Mouse (Mus musculus) 3134 (cell line): ENCODE measurements at regions not wholly inside any gene's neighbourhood (a gene's known extent, or its start where the extent isn't known, plus 50 kb on each side); places are given as distances from the start of the nearest gene placed in this dataset.
A peak's percentile ranks its signal among the peaks of the same experiment; 100 is the strongest.

Experiments used
- DNase-seq: peaks from one replicate; pipeline ENCODE4 v3.0.0-alpha.2; 2011; ENCODE audit warnings: low spot score; ENCODE audit not compliant: insufficient read length; ENCODE audit errors: extremely low read depth

DNA sequence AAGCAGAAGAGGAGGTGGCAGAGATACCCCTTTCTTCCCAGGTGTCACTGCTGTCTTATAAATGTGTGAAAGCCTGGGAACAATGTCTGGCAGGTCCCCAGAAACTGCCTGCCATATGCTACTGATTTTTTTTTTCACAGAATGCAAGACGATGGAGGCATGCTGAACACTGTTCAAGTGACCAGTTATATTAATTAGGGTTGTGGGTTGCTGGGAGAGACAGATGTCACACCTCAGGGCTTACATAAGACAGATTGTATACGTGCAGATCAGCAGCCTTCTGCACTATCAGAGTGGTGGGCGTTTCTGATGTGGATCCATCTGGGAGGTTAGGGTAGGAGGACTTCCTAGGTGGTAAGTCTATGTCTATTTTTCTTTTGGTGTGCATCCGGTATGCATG lies 120.6 kb upstream of the Adra1b start:
- no peak for DNase-seq

DNA sequence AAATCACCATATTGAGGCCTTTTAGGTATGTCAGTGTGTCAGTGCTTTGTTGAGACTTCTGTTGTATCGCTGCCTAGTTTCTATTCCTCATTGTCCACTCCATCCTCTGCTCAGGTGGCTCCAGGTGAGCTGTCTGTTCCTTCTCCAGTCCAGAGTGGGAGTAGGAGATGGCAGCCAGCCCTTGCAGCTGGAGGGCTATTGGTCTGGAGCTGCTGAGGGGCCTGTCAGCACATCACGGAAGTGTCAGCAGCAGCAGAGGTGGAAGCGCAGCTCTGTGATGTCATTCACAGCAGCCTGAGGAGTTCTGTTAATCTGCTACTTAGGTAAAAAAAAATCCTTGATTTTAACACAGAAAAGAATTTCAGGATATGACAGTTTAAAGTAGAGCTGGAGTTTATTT lies 126.0 kb upstream of the Adra1b start:
- DNase-seq, result no peak

DNA sequence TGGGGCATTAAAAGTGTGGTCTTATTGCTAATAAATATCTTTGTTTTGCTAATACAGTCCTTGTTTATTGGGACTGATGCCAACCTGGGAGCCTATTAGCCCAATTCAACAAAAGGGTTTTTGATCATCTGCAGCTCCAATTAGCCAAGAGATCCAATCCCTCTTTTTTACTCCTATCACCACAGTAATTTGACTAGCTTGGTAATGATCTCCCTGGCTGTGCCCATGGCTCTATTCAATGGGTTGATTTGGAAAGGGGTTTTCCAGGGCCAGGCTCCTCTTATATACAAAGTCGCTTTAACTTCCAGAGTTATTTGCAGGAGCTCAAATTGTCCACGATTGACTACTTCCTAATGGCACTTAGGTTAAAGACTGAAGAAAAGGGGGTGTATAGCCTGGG lies 145.1 kb upstream of the Adra1b start:
- no peak for DNase-seq

DNA sequence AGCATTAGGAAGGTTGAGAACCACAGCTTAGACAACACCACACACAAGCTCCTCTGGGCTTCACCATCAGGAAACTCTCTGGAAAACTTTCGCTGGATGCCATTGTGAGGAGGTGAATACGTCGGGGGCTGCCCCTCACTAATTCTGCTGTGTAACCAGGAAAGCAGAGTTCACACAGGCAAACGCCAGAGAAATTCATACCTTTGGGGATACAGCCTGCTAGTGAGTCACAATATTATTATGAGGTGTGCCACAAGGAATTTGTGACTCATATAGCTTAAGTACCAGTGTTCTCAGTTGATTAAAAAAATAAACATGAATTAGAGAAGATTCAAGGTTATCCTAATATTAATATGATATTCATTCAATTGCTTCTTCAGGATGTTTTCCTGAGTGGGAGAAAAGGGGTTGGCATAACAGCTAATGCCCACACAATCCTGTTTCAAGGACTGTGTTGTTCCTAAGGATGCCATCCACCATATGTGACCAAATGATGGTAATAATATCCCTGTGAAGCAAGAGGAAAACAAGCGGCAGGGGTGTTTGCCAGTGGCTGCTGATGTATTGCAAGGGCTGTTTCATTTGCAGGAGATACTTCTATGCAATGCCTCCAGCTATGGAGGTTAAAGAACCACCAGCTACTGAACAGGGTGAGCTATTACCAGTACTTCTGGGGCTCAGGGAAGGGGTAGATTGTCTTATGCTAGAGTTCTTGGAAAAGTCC lies 148.4 kb upstream of the Adra1b start:
- peak; percentile 61 for DNase-seq

DNA sequence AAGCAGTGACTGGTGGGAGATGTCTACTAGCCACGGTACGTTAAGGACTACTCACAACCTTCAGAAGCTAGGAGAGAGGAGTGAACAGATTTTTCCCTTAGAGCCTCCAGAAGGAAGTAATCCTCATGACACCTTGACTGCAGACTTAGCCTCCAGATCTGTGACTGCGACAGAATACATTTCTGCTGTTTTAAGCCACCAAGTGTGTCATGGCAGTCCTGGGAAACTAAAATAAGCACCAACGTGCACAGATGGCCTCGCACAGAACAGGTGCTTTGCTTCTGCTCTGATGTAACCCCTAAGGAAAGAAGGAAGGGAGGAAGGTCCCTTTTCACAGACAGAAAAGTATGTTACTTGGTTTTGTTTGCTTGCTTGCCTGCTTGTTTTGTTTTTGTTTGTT lies 151.5 kb upstream of the Adra1b start:
- DNase-seq, result no peak

DNA sequence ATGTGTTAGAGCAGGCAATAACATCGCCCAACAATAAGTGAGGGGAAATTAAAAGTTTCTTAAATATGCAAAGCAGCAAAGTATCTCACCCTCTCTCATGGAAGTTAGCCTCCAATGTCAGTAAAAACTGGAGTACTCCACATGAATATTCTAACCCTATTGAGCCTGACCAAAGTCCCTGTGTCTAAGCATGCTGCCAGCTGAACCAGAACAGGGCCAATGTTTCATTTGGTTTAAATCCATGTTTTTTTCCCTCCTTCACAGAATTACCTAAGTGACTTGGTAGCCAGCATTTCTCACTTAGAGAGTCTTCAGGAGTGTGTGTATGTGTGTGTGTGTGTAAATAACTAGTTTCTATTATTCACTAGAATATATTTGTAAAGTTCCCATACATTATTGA lies 161.4 kb upstream of the Adra1b start:
- no peak for DNase-seq

DNA sequence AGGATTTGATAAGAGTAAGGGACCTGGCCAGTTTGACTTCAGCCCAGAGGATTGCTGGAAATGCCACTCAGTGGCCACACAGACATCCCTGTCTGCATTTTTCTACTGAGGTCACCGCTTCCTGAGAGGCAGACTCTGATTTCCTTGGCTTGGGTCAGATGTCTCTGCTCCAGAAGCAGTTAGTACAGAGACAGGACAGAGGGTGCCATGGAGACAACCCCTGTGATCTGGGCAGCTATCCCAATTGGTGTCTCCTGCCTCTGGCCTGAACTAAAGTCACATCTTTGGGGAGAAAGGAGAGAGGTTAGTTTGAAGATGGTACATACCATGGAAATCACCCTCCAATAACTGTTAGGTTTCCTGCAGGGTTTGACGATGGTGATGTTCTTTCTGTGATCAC lies 165.2 kb upstream of the Adra1b start:
- DNase-seq, result no peak

DNA sequence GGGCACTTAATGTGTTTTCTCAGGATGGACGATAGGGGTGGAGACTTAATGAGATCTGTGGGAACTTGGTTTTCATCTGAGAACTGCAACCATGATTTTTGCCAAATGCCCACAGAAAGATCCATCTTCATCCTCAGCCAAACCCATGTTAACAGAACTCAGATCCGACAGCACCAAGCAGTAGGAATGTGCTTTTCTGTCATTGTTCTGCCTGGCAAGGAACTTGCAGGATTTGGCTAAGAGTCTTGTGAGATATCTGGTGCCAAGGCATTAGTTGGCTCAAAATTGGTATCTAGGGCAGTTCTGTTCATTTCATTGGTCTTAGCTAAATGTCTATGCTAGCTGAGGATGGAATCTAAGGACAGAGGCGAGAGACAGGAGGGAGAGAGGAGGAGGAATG lies 182.7 kb upstream of the Adra1b start:
- DNase-seq, result no peak

DNA sequence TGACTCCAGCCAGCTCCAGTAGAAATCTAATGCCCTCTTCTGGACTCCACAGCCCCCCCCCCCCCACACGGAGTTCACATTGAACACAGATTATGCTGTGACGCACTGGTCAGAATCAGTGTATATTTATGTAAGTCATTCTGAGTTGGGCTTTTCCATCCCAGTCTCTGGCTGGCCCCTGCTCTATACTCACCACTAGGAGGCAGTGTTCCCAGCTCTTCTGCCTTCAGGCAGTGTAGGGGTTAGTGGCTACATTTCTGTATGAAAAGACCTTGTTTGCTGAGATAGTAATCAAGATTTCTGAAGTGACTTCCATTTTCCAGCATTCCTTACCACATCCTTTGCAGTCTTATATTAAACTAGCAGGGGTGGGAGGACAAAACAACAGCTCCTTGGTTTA lies 185.9 kb upstream of the Adra1b start:
- DNase-seq, result no peak

DNA sequence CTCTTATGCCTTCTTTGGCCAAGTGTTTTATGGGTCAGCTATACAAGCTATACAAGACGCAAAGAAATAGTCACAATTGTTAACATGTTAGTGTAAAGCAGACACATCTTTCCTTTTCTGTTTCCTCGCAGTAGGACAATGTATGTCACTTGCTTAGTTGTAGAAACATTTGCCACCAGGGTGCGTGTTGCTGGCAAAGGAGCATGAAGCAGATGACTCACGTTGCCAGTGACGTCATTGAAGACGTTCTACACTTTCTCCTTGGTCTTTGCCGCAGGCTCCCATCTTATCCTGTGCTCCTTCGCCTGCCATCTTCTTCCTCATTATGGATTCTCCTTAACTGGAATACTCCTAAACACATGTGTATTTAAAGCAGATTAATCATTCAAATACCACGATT lies 188.5 kb upstream of the Adra1b start:
- no peak for DNase-seq

DNA sequence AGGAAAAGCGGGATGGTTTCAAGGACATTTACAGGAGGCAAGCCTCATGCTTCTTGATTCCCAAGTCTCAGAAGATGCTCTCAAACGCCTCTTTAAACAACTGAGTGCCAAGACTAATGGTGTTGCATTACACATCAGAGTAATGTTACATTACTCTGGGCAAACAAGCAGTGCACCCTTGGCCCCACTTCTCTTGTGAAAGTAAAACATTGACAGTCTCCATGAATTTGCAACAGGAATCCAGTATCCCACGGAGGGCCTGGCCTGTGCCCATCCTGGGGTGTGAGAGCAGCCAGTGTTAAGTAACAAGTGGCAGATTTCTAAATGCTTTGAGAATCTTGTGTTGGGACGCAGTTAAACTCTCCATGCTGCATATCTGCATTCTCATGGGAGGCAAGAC lies 194.3 kb upstream of the Adra1b start:
- no peak for DNase-seq

DNA sequence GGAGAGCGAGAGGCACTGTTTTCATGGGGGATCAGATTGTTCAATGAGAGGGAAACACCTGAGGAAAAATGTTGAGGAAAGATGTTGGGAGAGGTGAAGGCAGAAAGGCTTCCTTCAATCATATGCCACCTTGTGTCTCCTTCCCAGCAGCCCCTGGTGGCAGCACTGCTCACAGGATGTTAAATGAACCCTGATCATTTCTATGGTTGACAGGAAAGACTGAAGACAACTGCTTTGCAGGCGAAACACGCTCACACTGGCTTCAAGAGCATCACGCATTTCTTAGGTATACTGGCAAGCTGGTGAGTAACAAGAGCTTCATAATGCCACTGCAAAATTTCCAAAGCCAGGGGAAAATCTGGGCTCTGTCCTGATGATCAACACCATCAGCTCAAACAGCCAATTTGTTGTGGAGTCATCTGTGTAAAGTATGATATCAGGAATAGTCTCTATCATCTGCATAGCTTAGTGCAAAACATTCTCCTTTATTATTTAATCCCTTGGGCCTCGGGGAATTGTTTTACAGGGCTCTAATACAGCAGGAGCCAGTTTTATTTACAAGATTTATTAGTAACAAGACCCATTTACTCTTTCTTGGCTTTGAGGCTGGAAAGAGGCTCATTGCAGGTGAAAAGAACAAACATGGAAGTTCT lies 202.3 kb upstream of the Adra1b start:
- no peak for DNase-seq

DNA sequence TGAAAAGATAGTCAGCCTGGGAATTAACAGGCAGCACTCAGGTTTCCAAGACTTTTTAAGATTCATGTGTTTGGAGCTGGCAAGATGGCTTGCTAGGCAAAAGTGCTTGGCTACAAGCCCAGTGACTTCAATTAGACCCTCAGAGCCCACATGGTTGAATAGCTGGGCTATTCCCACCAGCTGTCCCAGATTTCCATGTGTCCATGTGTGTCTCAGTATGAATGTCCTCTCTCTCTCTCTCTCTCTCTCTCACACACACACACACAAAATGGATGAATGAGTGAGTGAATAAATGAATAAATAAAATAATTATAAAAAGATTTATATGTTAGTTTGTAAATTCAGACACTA lies 202.8 kb upstream of the Adra1b start:
- DNase-seq, result no peak

DNA sequence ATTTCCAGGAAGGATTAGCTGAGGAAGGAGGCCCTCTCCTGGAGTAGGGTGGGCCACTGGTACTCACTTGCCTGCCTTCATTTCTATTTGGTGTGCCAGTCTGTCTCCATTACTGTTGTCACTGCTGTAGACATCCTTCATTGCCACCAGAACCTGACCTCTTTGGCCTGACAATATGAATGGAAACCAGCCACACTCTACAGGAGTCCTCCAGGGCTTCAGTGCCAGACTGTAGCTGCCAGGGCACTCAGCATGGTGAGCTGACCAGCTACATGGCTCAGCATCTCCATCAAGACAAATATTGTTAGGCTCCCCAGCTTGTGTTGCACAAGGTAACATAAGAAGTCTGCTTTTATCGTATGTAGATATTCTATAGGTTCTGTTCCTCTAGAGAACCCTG lies 205.2 kb upstream of the Adra1b start:
- DNase-seq, result no peak

DNA sequence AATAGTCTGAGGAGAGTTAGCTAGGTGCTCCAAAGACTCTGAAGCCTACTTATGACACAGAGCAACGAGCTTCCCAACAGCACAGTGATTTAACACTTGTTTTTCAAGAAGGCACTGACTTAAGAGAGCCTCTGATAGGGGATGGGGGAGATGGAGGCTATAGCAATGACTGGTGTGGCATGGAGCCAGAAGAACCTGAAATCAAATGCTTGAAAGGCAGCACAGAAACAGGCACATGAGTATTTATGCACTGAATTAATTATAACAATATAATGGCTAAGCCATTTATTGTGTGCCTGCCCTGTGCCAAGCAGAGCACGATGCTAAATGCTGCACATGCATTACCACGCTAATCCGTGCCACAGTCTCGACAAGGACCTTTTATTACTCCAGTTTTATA lies 210.5 kb upstream of the Adra1b start:
- DNase-seq, result no peak

DNA sequence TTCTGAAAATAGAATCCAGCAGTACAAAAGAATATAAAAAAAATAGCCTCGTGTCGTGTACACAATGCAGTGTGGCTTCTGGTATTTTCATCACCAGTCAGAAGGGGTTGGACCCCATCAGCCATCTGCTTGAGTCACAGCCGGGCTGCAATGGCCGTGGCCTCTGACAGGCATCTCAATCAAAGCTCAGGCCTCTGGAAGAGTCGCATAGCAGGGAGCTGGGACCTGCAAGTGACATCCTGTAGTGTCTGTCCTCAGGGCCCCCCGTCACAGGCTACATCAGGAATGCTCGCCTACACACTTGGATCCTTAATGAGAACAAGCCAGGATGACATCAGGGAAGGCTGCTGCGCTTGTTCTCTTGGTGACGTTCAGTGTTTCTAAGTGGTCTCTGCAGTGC lies 226.1 kb upstream of the Adra1b start:
- DNase-seq, result no peak

DNA sequence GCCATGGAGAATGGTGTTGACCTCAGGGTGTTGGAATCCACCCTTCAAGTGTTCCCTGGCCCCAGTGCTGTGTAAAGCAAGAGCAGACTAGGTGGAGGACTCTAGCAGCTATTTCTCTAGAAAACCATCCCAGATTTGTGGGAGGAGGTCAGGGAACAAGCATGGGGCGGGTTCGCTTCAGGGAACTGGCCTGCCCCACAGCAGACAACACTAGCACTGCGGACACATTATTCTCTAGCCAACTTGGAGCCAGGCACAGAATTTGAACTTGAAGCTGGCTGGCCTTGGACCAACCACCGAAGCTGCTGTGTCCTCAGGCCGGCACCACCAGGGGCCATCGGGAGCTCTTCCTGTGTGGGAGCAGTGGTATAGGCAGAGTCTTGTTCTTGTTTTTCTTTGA lies 227.5 kb upstream of the Adra1b start:
- no peak for DNase-seq

DNA sequence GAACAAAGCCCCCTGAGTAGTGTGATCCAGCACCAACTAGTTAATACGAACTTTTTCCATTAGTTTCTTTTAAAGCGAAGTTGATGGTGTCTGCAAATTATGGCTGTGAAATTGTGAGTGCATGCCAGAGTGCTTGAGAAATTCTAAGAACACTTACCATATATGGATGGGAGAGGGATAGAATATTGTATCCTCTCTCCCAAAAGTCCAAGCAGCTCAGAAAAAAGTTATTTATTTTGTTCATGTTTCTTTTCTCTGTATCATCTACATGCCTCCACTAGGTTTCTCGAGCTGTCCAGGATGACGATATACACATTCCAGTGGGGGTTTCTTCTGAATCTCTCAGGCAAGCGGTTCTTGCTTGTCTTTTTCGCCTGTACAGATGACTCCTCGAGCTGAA lies 232.2 kb upstream of the Adra1b start:
- no peak for DNase-seq

DNA sequence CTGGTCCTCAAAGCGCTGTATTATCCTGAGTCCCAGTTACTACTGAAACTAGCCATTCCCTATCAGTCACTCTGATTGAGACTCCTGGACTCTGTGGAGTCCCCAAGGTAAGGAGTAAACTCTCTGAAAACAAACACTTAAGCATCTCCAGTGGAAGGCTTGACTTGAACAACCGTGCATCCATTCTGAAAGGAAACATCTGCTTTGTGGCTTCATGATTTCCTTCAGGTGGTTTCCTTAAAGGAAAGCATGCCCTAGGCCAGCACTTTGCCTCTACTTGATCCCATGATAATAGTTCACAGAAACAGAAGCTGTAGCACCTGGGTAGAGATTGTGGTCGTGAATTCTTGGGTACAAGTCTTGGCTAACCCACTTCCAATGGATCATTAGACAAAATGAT lies 235.0 kb upstream of the Adra1b start:
- no peak for DNase-seq

DNA sequence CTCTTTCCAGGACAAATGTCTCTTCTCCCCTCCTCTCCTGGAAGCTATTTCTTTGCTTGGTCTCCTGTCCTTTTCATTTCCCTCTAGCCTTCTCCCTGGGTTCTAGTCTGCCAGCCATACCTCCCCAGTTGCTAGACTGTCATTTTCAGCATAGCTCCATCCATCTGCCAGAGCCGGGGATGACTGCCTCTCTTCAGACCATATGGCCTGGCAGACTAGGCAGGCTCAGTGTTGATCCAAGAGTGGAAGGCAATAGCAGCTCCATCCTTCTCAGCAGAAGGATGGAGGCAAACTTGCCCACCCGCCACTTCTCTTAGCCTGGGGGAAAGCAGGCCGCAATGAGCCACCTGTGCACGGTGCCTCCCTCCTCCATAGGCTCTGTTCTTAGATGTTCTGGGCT lies 242.0 kb upstream of the Adra1b start:
- no peak for DNase-seq

DNA sequence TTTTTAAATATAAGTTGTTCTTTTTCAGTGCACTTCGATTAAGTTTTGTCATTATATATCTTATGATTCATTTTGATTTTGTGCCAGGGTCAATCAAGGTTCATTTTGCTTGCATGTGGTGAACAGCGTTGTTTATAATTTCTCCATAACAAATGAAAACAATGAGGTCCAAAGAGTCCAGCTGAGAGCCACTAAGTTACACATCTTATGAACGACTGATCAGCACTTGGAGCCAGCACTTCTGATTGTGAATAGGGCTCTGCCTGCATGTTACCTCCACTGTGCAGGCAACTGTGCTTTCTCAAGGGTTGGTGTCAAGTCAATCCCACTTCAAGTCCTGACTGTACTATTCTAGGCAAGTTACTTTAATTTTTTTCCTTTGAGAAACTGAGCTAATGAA lies 243.5 kb upstream of the Adra1b start:
- DNase-seq, result no peak

DNA sequence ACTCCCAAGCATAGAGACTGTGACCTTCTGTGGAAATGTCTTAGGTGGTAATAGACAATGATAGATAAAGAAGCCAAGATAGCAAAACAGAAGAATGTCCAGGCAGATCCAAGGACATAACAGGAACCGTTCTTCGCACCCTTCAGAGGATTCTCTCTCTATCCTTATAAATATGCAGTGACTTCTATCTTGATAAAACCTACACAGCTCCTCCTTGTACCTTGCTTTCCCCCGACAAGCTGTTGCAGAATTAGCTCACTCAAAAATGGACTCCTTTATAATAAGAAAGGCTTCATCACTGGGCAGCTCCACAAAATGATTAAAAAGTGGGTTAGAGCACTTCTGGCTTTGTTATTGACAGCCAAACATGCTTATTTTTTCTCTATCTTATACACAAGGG lies 245.4 kb upstream of the Adra1b start:
- DNase-seq, result no peak

DNA sequence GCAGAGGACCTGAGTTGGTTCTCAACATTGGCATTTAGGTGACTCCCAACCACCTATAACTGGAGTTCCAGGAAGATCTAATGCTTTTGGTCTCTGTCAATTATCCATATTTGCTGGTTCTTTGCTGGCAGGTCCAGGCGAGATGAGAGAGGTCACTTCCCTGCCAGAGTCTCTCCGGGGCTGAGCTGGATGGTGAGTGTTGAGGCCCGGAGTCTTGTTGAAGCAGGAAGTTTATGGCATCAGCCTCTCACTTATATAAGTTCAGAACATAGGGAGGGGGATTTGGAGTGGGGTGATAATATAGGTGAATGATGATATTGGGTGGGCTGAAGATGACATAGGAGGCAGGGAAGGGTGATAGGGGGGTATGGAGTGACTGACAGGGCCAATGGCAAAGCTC lies 246.3 kb upstream of the Il12b start:
- no peak for DNase-seq
